Mouse (Mus musculus): ENCODE measurements around the gene Trex2.

DNA sequence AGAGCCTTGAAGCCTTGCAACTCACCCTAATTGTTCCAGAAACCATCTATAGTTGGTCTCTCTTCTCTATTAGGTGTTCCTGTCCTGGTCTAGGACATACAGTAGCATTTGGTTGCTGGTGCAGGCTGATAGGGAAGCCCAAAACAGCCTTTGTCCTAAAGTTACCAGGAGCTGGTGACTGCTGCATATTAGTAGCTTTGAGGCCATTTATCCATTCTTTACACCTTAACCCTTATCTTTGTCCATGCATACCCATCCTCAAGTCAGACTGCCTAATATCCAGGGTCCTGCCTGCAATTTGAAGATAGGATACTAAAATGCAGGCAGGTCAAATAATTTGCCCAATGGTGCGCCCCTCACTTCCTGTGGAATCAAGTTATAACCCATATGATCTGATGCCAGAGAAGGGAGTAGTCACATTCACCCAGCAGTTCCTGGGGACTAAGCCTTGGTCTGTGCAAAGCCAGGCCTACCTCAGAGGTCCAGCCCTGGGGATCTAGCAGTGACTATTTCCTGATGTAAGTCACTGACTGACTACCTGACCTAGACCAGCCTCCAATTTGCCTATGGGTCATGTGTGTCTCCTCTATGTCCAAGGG, 40.6 kb upstream of the Trex2 start:
- TF ChIP-seq CTCF (IDR thresholded peaks at IDR 0.05; ENCODE audit: low read depth, low read length): no peak
- TF ChIP-seq GATA1 (IDR thresholded peaks at IDR 0.05; ENCODE audit: borderline replicate concordance, low read length): no peak
- TF ChIP-seq TAL1 (conservative IDR thresholded peaks at IDR 0.05; ENCODE audit: low read depth, low read length): no peak
- TF ChIP-seq GATA2 (IDR thresholded peaks at IDR 0.05; ENCODE audit: borderline replicate concordance, low read depth, low read length): no peak
- no peak for TF ChIP-seq POLR2AphosphoS5 (IDR thresholded peaks at IDR 0.05; ENCODE audit: insufficient replicate concordance, low read depth, low read length)

All from G1E (cell line).